Mouse (Mus musculus) stomach, embryonic 16.5 days (tissue): ENCODE data around the gene Ccdc83. TPM values are rescaled to one million over a fixed set of nuclear protein-coding genes. Genes with fewer than 3 reads are reported as not detected.
A peak's percentile ranks its signal among the peaks of the same experiment; 100 is the strongest.

Experiments used
- ATAC-seq: fragments of 200-750 bp; cut with Nextera tagmentation; 2 replicates; pipeline ENCODE4 v1.8.0; 2017; ENCODE audit warnings: moderate number of reproducible peaks, moderate TSS enrichment; ENCODE audit not compliant: insufficient read depth, low FRiP score
- H3K27ac ChIP-seq: fragments of 300-500 bp; sonication (generic); 2 replicates; pipeline ENCODE4 v1.5.1; 2014; ENCODE audit warnings: low read length
- H3K27me3 ChIP-seq: fragments of 300-500 bp; sonication (generic); 2 replicates; pipeline ENCODE4 v1.6.1; 2014; ENCODE audit warnings: low read length, control low read depth, mixed read lengths; ENCODE audit not compliant: control insufficient read depth, insufficient read depth
- H3K36me3 ChIP-seq: fragments of 300-500 bp; sonication (generic); 2 replicates; pipeline ENCODE4 v1.6.1; 2014; ENCODE audit warnings: low read length; ENCODE audit not compliant: control insufficient read depth, insufficient read depth
- H3K4me1 ChIP-seq: fragments of 300-500 bp; sonication (generic); 2 replicates; pipeline ENCODE4 v1.6.1; 2014; ENCODE audit warnings: low read length, control low read depth, mixed read lengths; ENCODE audit not compliant: control insufficient read depth, insufficient read depth
- H3K4me2 ChIP-seq: fragments of 300-500 bp; sonication (generic); 2 replicates; pipeline ENCODE4 v1.6.1; 2014; ENCODE audit warnings: low read depth, low read length, mixed read lengths
- H3K4me3 ChIP-seq: fragments of 300-500 bp; sonication (generic); replicated peaks from 2 replicates; pipeline ENCODE4 v1.5.1; 2014; ENCODE audit warnings: mild to moderate bottlenecking, low read length
- H3K9ac ChIP-seq: fragments of 300-500 bp; sonication (generic); 2 replicates; pipeline ENCODE4 v1.6.1; 2014; ENCODE audit warnings: low read length
- H3K9me3 ChIP-seq: fragments of 300-500 bp; sonication (generic); replicated peaks from 2 replicates; pipeline ENCODE4 v1.6.1; 2016; ENCODE audit warnings: low read length, control low read depth; ENCODE audit not compliant: control insufficient read depth
- WGBS: fragments of 180-500 bp; shearing (Covaris S2); extraction: QIAGEN DNeasy Blood & Tissue Kit; methylation state at CpG from one replicate; pipeline ENCODE4 v1.1.7; 2014; 5-methylcytosine and 5-hydroxymethylcytosine counted together
- polyA plus RNA-seq: library from polyadenylated mRNA; unstranded; fragments of >200 nt; fragmentation: Nextera tagmentation; extraction: Ambion mirVana; gene quantifications from 2 replicates; pipeline ENCODE4 v1.2.1, GENCODE M21; 2015

Ccdc83 gene
- polyA plus RNA-seq, 1 experiment from 2014 or later = not detected

DNA sequence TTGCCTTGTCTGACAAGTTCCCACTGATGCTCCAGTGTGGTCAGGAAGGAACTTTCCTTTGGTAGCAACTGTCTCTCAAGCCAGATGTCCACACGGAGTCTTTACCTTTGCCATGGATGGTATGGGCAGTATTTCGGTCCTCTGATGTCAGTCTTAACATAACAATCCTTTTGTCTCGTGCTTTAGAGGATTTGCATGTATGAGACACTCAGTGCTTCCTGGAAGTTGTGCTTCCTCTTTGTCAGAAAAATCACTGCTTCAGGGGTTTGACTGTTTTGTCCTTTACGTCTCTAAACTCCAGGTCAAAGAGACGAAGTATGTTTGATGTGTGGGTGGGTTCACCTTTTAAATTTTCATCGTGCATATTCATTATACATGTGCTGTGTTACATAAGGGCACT, 26.3 kb upstream of the Ccdc83 start:
- Histone ChIP-seq H3K4me3 (no peak overlapping the region), H3K9ac (no peak overlapping the region), H3K27ac (no peak overlapping the region), H3K4me2 (no peak overlapping the region), H3K4me1 (no peaks in the 10 kb centered on the region), H3K9me3 (no peaks in the 10 kb centered on the region), H3K27me3 (no peaks in the 10 kb centered on the region), H3K36me3 (no peaks in the 10 kb centered on the region)
- 81% methylated on average over 6 of the region's 6 CpGs for WGBS
- ATAC-seq = no peak

- 31% methylated on average over 7 of the region's 7 CpGs for WGBS
- H3K9me3 ChIP-seq = no peaks in the 10 kb centered on the region
- ATAC-seq = no peak; the same call in 1 of the 2 replicates
- H3K4me2 ChIP-seq = peak overlapping the region; percentile 18; the same call in 1 of the 2 replicates
- H3K27ac ChIP-seq = peak overlapping the region; percentile 66
- H3K9ac ChIP-seq = no peak overlapping the region
- H3K4me1 ChIP-seq = peaks cover 7% of the 10 kb centered on the region
- H3K27me3 ChIP-seq = no peaks in the 10 kb centered on the region
- H3K4me3 ChIP-seq = 0 out of 2 replicates have a peak overlapping the region, but pooled peaks have one; percentile 10
- H3K36me3 ChIP-seq = no peaks in the 10 kb centered on the region
These were observed 19.2 kb upstream of the Ccdc83 start for GRCm38 (mm10) chr7:90284793-90285192.

GRCm38 (mm10) chr7:90282786-90283185, 17.2 kb upstream of the Ccdc83 start:
- WGBS = 79% methylated on average over 1 of the region's 1 CpGs
- no peak overlapping the region for H3K27ac ChIP-seq
- no peak overlapping the region for H3K4me3 ChIP-seq
- H3K9me3 ChIP-seq = no peaks in the 10 kb centered on the region
- H3K36me3 ChIP-seq = no peaks in the 10 kb centered on the region
- no peak overlapping the region for H3K9ac ChIP-seq
- no peak for ATAC-seq
- H3K4me2 ChIP-seq = no peak overlapping the region
- no peaks in the 10 kb centered on the region for H3K27me3 ChIP-seq
- peaks cover 7% of the 10 kb centered on the region for H3K4me1 ChIP-seq

GRCm38 (mm10) chr7:90281759-90282546, 16.4 kb upstream of the Ccdc83 start:
- H3K27ac ChIP-seq = no peak overlapping the region
- H3K9me3 ChIP-seq = no peaks in the 10 kb centered on the region
- H3K36me3 ChIP-seq = no peaks in the 10 kb centered on the region
- WGBS = 54% methylated on average over 11 of the region's 11 CpGs
- H3K9ac ChIP-seq = no peak overlapping the region
- peaks cover 7% of the 10 kb centered on the region for H3K4me1 ChIP-seq
- no peaks in the 10 kb centered on the region for H3K27me3 ChIP-seq
- no peak for ATAC-seq
- no peak overlapping the region for H3K4me3 ChIP-seq
- no peak overlapping the region for H3K4me2 ChIP-seq

GRCm38 (mm10) chr7:90280878-90281277, 15.3 kb upstream of the Ccdc83 start:
- Histone ChIP-seq H3K9ac (no peak overlapping the region), H3K4me3 (no peak overlapping the region), H3K4me1 (peaks cover 7% of the 10 kb centered on the region), H3K27ac (no peak overlapping the region), H3K9me3 (no peaks in the 10 kb centered on the region), H3K36me3 (no peaks in the 10 kb centered on the region), H3K27me3 (no peaks in the 10 kb centered on the region), H3K4me2 (no peak overlapping the region)
- 51% methylated on average over 8 of the region's 8 CpGs for WGBS
- ATAC-seq = no peak

GRCm38 (mm10) chr7:90280274-90280875, 14.8 kb upstream of the Ccdc83 start:
- Histone ChIP-seq H3K9ac (no peak overlapping the region), H3K4me3 (no peak overlapping the region), H3K9me3 (no peaks in the 10 kb centered on the region), H3K36me3 (no peaks in the 10 kb centered on the region), H3K27me3 (no peaks in the 10 kb centered on the region), H3K4me1 (peaks cover 7% of the 10 kb centered on the region), H3K27ac (no peak overlapping the region), H3K4me2 (no peak overlapping the region)
- WGBS = 72% methylated on average over 11 of the region's 11 CpGs
- no peak for ATAC-seq

GRCm38 (mm10) chr7:90279136-90279535, 13.6 kb upstream of the Ccdc83 start:
- Histone ChIP-seq H3K36me3 (no peaks in the 10 kb centered on the region), H3K9ac (no peak overlapping the region), H3K9me3 (no peaks in the 10 kb centered on the region), H3K27me3 (no peaks in the 10 kb centered on the region), H3K4me1 (no peaks in the 10 kb centered on the region), H3K4me2 (no peak overlapping the region), H3K4me3 (no peak overlapping the region), H3K27ac (no peak overlapping the region)
- no peak for ATAC-seq
- WGBS = 91% methylated on average over 4 of the region's 4 CpGs

DNA sequence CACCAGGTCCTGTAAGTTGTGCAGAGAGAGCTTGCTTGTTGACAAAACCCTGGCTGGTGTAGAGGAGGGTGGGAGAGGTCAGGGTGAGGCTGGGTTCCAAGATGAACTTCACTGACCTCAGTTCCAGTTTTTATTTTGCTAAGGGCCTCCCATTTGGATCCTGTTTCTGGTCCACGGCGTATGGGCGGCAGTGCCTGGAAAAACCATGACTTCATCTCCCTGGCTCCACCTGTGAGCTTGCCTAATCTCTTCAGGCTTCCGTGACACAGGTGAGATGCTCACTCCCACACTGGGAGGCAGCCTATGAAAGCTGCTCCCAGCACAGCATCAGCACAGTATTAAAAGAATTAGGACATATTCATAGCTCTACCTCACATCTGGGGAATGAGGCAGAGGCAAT, 12.2 kb upstream of the Ccdc83 start:
- ATAC-seq = 0 out of 2 replicates have a peak, but pooled peaks have one; percentile 22
- H3K9me3 ChIP-seq = no peaks in the 10 kb centered on the region
- no peak overlapping the region for H3K27ac ChIP-seq
- H3K4me2 ChIP-seq = no peak overlapping the region
- H3K36me3 ChIP-seq = no peaks in the 10 kb centered on the region
- H3K9ac ChIP-seq = no peak overlapping the region
- 52% methylated on average over 4 of the region's 4 CpGs for WGBS
- no peaks in the 10 kb centered on the region for H3K27me3 ChIP-seq
- no peaks in the 10 kb centered on the region for H3K4me1 ChIP-seq
- no peak overlapping the region for H3K4me3 ChIP-seq

DNA sequence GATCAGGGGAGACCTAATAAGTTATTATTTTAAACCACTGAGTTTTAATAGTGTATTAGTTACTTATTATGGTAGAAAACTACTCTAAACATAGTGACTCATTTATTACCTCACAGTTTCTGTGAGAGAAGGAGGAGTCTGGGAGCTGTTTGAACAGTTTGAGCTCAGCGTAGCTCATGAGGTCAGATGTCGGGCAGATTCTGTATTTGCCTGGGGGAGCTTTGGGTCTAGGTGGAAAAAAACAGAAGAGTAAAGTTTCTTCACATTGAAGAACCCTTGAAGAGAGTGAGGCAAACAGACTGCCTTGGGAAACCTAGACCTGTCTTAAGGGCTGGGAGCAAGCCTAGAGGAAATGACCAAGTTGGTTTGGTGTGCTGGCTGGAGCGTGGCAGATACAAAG, 11.7 kb upstream of the Ccdc83 start:
- ATAC-seq = no peak

More for the DNA sequence above, 11.7 kb upstream of the Ccdc83 start:
- H3K4me2 ChIP-seq = no peak overlapping the region
- H3K27ac ChIP-seq = no peak overlapping the region
- 52% methylated on average over 3 of the region's 3 CpGs for WGBS
- H3K36me3 ChIP-seq = no peaks in the 10 kb centered on the region
- no peaks in the 10 kb centered on the region for H3K4me1 ChIP-seq
- H3K9ac ChIP-seq = no peak overlapping the region
- no peaks in the 10 kb centered on the region for H3K9me3 ChIP-seq
- no peak overlapping the region for H3K4me3 ChIP-seq
- no peaks in the 10 kb centered on the region for H3K27me3 ChIP-seq
